Mouse (Mus musculus): ENCODE measurements around the gene Tnfsf12. TPM values are rescaled to one million over a fixed set of nuclear protein-coding genes. Genes with fewer than 3 reads are reported as not detected.

The Tnfsf12 gene
- total and polyA plus RNA-seq, 3 experiments, result 18.4 to 32.0 (median 21.9) TPM

- no peaks in the 10 kb centered on the region for H3K36me3 ChIP-seq (ENCODE audit: control insufficient read depth, insufficient read depth, low read length)
- no peaks in the 10 kb centered on the region for H3K27me3 ChIP-seq (ENCODE audit: control insufficient read depth, insufficient read depth, low read length)
- H3K79me2 ChIP-seq (replicated peaks; ENCODE audit: control insufficient read depth, insufficient read depth, low read length), result no peaks in the 10 kb centered on the region
- TF ChIP-seq CTCF (IDR thresholded peaks at IDR 0.05), result no peak
- no peak for TF ChIP-seq EP300 (IDR thresholded peaks at IDR 0.05; ENCODE audit: insufficient read depth, low read depth, low read length)
- no peak for TF ChIP-seq POLR2A (IDR thresholded peaks at IDR 0.05; ENCODE audit: insufficient read depth, low read depth, low read length)
- no peak for DNase-seq
- no peak overlapping the region for H3K4me3 ChIP-seq
- no peak overlapping the region for H3K27ac ChIP-seq
- H3K4me1 ChIP-seq (ENCODE audit: control insufficient read depth, insufficient read depth, low read length), result no peaks in the 10 kb centered on the region; the same call in 1 of the 2 replicates
- no peak overlapping the region for H3K9ac ChIP-seq (ENCODE audit: low read depth, low read length)
- intact Hi-C loops (cut with DNase I), result no loop called here
- WGBS, result 88% methylated on average over 20 of the region's 20 CpGs
Observed at GRCm38 (mm10) chr11:69712954-69713672, 17.5 kb upstream of the Tnfsf12 start.

GRCm38 (mm10) chr11:69711082-69711481 lies 15.4 kb upstream of the Tnfsf12 start:
- H3K9ac ChIP-seq (ENCODE audit: low read depth, low read length), result no peak overlapping the region
- no peak for DNase-seq
- no peak overlapping the region for H3K4me3 ChIP-seq
- H3K36me3 ChIP-seq (ENCODE audit: control insufficient read depth, insufficient read depth, low read length), result no peaks in the 10 kb centered on the region
- intact Hi-C loops (cut with DNase I), result no loop called here
- TF ChIP-seq POLR2A (IDR thresholded peaks at IDR 0.05; ENCODE audit: insufficient read depth, low read depth, low read length), result no peak
- no peak for TF ChIP-seq EP300 (IDR thresholded peaks at IDR 0.05; ENCODE audit: insufficient read depth, low read depth, low read length)
- no peak for TF ChIP-seq CTCF (IDR thresholded peaks at IDR 0.05)
- H3K4me1 ChIP-seq (ENCODE audit: control insufficient read depth, insufficient read depth, low read length), result peaks cover 4% of the 10 kb centered on the region
- no peak overlapping the region for H3K27ac ChIP-seq
- no peaks in the 10 kb centered on the region for H3K27me3 ChIP-seq (ENCODE audit: control insufficient read depth, insufficient read depth, low read length)
- 76% methylated on average over 2 of the region's 2 CpGs for WGBS
- H3K79me2 ChIP-seq (replicated peaks; ENCODE audit: control insufficient read depth, insufficient read depth, low read length), result no peaks in the 10 kb centered on the region

GRCm38 (mm10) chr11:69710470-69710869 lies 14.8 kb upstream of the Tnfsf12 start:
- Histone ChIP-seq H3K4me1 (ENCODE audit: control insufficient read depth, insufficient read depth, low read length) (peaks cover 4% of the 10 kb centered on the region), H3K27ac (no peak overlapping the region), H3K9ac (ENCODE audit: low read depth, low read length) (no peak overlapping the region), H3K79me2 (replicated peaks; ENCODE audit: control insufficient read depth, insufficient read depth, low read length) (no peaks in the 10 kb centered on the region), H3K36me3 (ENCODE audit: control insufficient read depth, insufficient read depth, low read length) (no peaks in the 10 kb centered on the region), H3K27me3 (ENCODE audit: control insufficient read depth, insufficient read depth, low read length) (no peaks in the 10 kb centered on the region), H3K4me3 (no peak overlapping the region)
- TF ChIP-seq EP300 (IDR thresholded peaks at IDR 0.05; ENCODE audit: insufficient read depth, low read depth, low read length) (no peak), CTCF (IDR thresholded peaks at IDR 0.05) (no peak), POLR2A (IDR thresholded peaks at IDR 0.05; ENCODE audit: insufficient read depth, low read depth, low read length) (no peak)
- 88% methylated on average over 3 of the region's 3 CpGs for WGBS
- no peak for DNase-seq
- intact Hi-C loops (cut with DNase I), result no loop called here

GRCm38 (mm10) chr11:69709554-69710446 lies 14.2 kb upstream of the Tnfsf12 start:
- Histone ChIP-seq H3K4me3 (no peak overlapping the region), H3K79me2 (replicated peaks; ENCODE audit: control insufficient read depth, insufficient read depth, low read length) (no peaks in the 10 kb centered on the region), H3K36me3 (ENCODE audit: control insufficient read depth, insufficient read depth, low read length) (no peaks in the 10 kb centered on the region), H3K27ac (no peak overlapping the region), H3K4me1 (ENCODE audit: control insufficient read depth, insufficient read depth, low read length) (peaks cover 4% of the 10 kb centered on the region; the same call in 1 of the 2 replicates), H3K27me3 (ENCODE audit: control insufficient read depth, insufficient read depth, low read length) (no peaks in the 10 kb centered on the region), H3K9ac (ENCODE audit: low read depth, low read length) (no peak overlapping the region)
- no peak for DNase-seq
- intact Hi-C loops (cut with DNase I), result no loop called here
- WGBS, result 57% methylated on average over 11 of the region's 11 CpGs
- no peak for TF ChIP-seq EP300 (IDR thresholded peaks at IDR 0.05; ENCODE audit: insufficient read depth, low read depth, low read length)
- TF ChIP-seq CTCF (IDR thresholded peaks at IDR 0.05), result no peak
- no peak for TF ChIP-seq POLR2A (IDR thresholded peaks at IDR 0.05; ENCODE audit: insufficient read depth, low read depth, low read length)

- Histone ChIP-seq H3K27me3 (ENCODE audit: control insufficient read depth, insufficient read depth, low read length) (no peaks in the 10 kb centered on the region), H3K36me3 (ENCODE audit: control insufficient read depth, insufficient read depth, low read length) (no peaks in the 10 kb centered on the region), H3K4me3 (no peak overlapping the region), H3K4me1 (ENCODE audit: control insufficient read depth, insufficient read depth, low read length) (peaks cover 4% of the 10 kb centered on the region; the same call in 1 of the 2 replicates), H3K79me2 (replicated peaks; ENCODE audit: control insufficient read depth, insufficient read depth, low read length) (no peaks in the 10 kb centered on the region), H3K27ac (no peak overlapping the region), H3K9ac (ENCODE audit: low read depth, low read length) (no peak overlapping the region)
- intact Hi-C loops (cut with DNase I), result no loop called here
- 76% methylated on average over 3 of the region's 3 CpGs for WGBS
- no peak for DNase-seq
- no peak for TF ChIP-seq POLR2A (IDR thresholded peaks at IDR 0.05; ENCODE audit: insufficient read depth, low read depth, low read length)
- no peak for TF ChIP-seq CTCF (IDR thresholded peaks at IDR 0.05)
- TF ChIP-seq EP300 (IDR thresholded peaks at IDR 0.05; ENCODE audit: insufficient read depth, low read depth, low read length), result no peak
Observed at GRCm38 (mm10) chr11:69708614-69709265, 13.1 kb upstream of the Tnfsf12 start.
